Mouse (Mus musculus) kidney, embryonic 16.5 days (tissue): ENCODE data around the gene Tmem116. TPM values are rescaled to one million over a fixed set of nuclear protein-coding genes. Genes with fewer than 3 reads are reported as not detected.

ENCODE experiments used
- ATAC-seq: fragments of 200-750 bp; cut with Nextera tagmentation; 2 replicates; pipeline ENCODE4 v1.8.0; 2017; ENCODE audit warnings: moderate TSS enrichment; ENCODE audit not compliant: low FRiP score, low TSS enrichment
- H3K27ac ChIP-seq: fragments of 300-500 bp; sonication (generic); 2 replicates; pipeline ENCODE4 v1.5.1; 2014; ENCODE audit warnings: low read length
- H3K27me3 ChIP-seq: fragments of 300-500 bp; sonication (generic); 2 replicates; pipeline ENCODE4 v1.6.1; 2014; ENCODE audit warnings: low read length, control low read depth, mixed read lengths; ENCODE audit not compliant: insufficient read depth
- H3K36me3 ChIP-seq: fragments of 300-500 bp; sonication (generic); 2 replicates; pipeline ENCODE4 v1.6.1; 2014; ENCODE audit warnings: low read length, control low read depth, mixed read lengths; ENCODE audit not compliant: insufficient read depth
- H3K4me1 ChIP-seq: fragments of 300-500 bp; sonication (generic); 2 replicates; pipeline ENCODE4 v1.6.1; 2014; ENCODE audit warnings: low read length, control low read depth, mixed read lengths; ENCODE audit not compliant: insufficient read depth
- H3K4me2 ChIP-seq: fragments of 300-500 bp; sonication (generic); replicated peaks from 2 replicates; pipeline ENCODE4 v1.6.1; 2014; ENCODE audit warnings: low read depth, low read length
- H3K4me3 ChIP-seq: fragments of 300-500 bp; sonication (generic); 2 replicates; pipeline ENCODE4 v1.5.1; 2014; ENCODE audit warnings: mild to moderate bottlenecking, low read length
- H3K9ac ChIP-seq: fragments of 300-500 bp; sonication (generic); replicated peaks from 2 replicates; pipeline ENCODE4 v1.6.1; 2014; ENCODE audit warnings: low read length
- H3K9me3 ChIP-seq: fragments of 300-500 bp; sonication (generic); 2 replicates; pipeline ENCODE4 v1.6.1; 2016; ENCODE audit warnings: low read length, control low read depth
- WGBS: fragments of 180-500 bp; shearing (Covaris S2); extraction: QIAGEN DNeasy Blood & Tissue Kit; methylation state at CpG from one replicate; pipeline ENCODE4 v1.1.7; 2014; 5-methylcytosine and 5-hydroxymethylcytosine counted together
- polyA plus RNA-seq: library from polyadenylated mRNA; unstranded; fragments of >200 nt; fragmentation: Nextera tagmentation; extraction: Ambion mirVana; gene quantifications from 2 replicates; pipeline ENCODE4 v1.2.1, GENCODE M21; 2015

Gene Tmem116
- polyA plus RNA-seq, 1 experiment from 2014 or later, result 14.0 TPM

GRCm38 (mm10) chr5:121570787-121571186 lies 119.1 kb downstream of the Tmem116 start:
- 67% methylated on average over 1 of the region's 1 CpGs for WGBS
- H3K4me2 ChIP-seq, result no peak overlapping the region
- no peak overlapping the region for H3K9ac ChIP-seq
- no peaks in the 10 kb centered on the region for H3K4me1 ChIP-seq
- H3K9me3 ChIP-seq, result no peaks in the 10 kb centered on the region
- H3K27me3 ChIP-seq, result no peaks in the 10 kb centered on the region
- peaks cover 16% of the 10 kb centered on the region for H3K36me3 ChIP-seq
- no peak for ATAC-seq
- no peak overlapping the region for H3K27ac ChIP-seq
- H3K4me3 ChIP-seq, result no peak overlapping the region

Other genes starting within 250 kb of the Tmem116 start
- gene Rpl6, start 247.4 kb upstream of the Tmem116 start, polyA plus RNA-seq, result 575 and 586 TPM in 2 replicates
- 3.8 and 4.5 TPM in 2 replicates for gene Hectd4, start 231.7 kb upstream of the Tmem116 start, polyA plus RNA-seq
- gene Trafd1, start 66.3 kb upstream of the Tmem116 start, polyA plus RNA-seq, result 60.6 and 67.1 TPM in 2 replicates
- gene Naa25, start 54.0 kb upstream of the Tmem116 start, polyA plus RNA-seq, result 46.5 and 47.5 TPM in 2 replicates
- gene Erp29, start 613 bp downstream of the Tmem116 start, polyA plus RNA-seq, result 203 and 208 TPM in 2 replicates
- gene Adam1b, start 51.5 kb downstream of the Tmem116 start, polyA plus RNA-seq, result 0.22 and 0.24 TPM in 2 replicates
- gene Adam1a, start 93.6 kb downstream of the Tmem116 start, polyA plus RNA-seq, result 1.2 and 1.5 TPM in 2 replicates
- gene Gm42878, start 93.6 kb downstream of the Tmem116 start, polyA plus RNA-seq, result 0.42 TPM in 1 of 2 replicates, not detected in the other
- 50.6 and 51.2 TPM in 2 replicates for gene Mapkapk5, start 94.0 kb downstream of the Tmem116 start, polyA plus RNA-seq
- 234 and 274 TPM in 2 replicates for gene Aldh2, start 141.9 kb downstream of the Tmem116 start, polyA plus RNA-seq
- 3.5 and 3.6 TPM in 2 replicates for gene Acad12, start 167.0 kb downstream of the Tmem116 start, polyA plus RNA-seq
- 4.3 and 5.7 TPM in 2 replicates for gene Acad10, start 208.6 kb downstream of the Tmem116 start, polyA plus RNA-seq
- 34.9 and 37.4 TPM in 2 replicates for gene Brap, start 208.7 kb downstream of the Tmem116 start, polyA plus RNA-seq